Mouse (Mus musculus) E14TG2a.4 (cell line): ENCODE measurements around the gene Gm49387.

ENCODE experiments used
- CTCF ChIP-seq: conservative IDR thresholded peaks from 2 replicates; pipeline ENCODE4 v1.5.1; 2014; ENCODE audit warnings: low read length
- POU5F1 ChIP-seq: IDR thresholded peaks from 2 replicates; pipeline ENCODE4 v1.6.1; 2014; ENCODE audit warnings: low read length, borderline replicate concordance

DNA sequence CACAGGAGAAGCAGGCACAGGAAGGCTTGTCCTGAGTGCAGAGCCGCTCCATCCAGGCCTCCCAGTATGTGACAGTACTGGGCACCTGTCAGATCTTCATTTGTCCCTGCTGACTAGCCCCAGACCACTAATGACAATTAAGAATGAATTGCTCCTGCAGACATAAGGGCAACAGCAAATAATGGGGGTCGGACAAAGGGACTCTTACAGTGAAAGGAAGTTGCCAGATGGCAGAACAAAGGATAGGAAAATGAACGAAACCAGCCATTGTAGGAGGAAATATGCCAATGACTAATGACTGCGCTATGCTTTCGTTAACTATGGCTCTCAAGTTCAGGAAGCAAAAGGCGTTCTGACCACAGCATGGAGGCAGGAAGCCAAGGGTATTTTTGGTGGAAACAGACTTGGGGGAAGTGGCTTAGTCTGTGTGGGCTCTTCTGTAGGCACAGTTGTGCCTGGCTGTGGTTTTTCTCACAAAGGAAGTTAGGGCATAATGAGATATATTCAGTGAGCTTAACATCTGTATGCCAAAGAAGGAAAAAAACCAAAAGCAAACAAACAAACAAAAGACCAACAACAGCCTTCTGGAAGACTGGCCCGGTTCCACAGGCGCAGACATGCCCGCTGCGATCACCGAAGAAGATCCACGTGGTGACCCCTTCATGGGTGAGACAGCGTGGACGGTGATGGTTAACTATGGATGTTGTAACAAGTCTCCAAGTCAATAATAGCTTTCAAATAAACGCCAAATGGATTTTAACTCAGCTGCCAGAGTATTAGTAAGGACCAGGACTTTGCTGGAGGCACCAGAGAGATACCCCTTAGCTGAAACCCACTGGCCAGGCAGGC lies 29.2 kb upstream of the Gm49387 start:
- TF ChIP-seq CTCF (no peak), POU5F1 (no peak)
